Mouse (Mus musculus): ENCODE data around the gene Atxn7l1.

GRCm38 (mm10) chr12:33322547-33322946 is 175.1 kb downstream of the Atxn7l1 start:
- TF ChIP-seq CTCF (IDR thresholded peaks at IDR 0.05; ENCODE audit: borderline replicate concordance, control insufficient read depth, extremely low read depth, insufficient read depth, low read length, poor library complexity) (no peak), POLR2A (IDR thresholded peaks at IDR 0.05; ENCODE audit: control insufficient read depth, extremely low read depth, insufficient read depth, low read length, poor library complexity) (no peak)
